Mouse (Mus musculus) heart, adult 2 months (tissue): ENCODE results near the gene Lrfn5. TPM values are rescaled to one million over a fixed set of nuclear protein-coding genes. Genes with fewer than 3 reads are reported as not detected.
A peak's percentile ranks its signal among the peaks of the same experiment; 100 is the strongest.

ENCODE experiments used
- DNase-seq, 2 experiments: peaks; one replicate each; pipeline ENCODE4 v3.0.0; 2021
- H3K27ac ChIP-seq: fragments of 200-600 bp; 2 replicates; pipeline ENCODE4 v1.8.1; 2022
- H3K27me3 ChIP-seq: fragments of 200-500 bp; 2 replicates; pipeline ENCODE4 v1.6.1; 2012; ENCODE audit warnings: mild to moderate bottlenecking, low read length, inconsistent platforms, mixed read lengths; ENCODE audit not compliant: control insufficient read depth, insufficient read depth
- H3K36me3 ChIP-seq: fragments of 200-500 bp; 2 replicates; pipeline ENCODE4 v1.6.1; 2012; ENCODE audit warnings: low read length, inconsistent platforms; ENCODE audit not compliant: control insufficient read depth, insufficient read depth
- H3K4me1 ChIP-seq: fragments of 200-500 bp; 2 replicates; pipeline ENCODE4 v1.6.1; 2011; ENCODE audit warnings: low read length; ENCODE audit not compliant: control insufficient read depth, insufficient read depth
- H3K4me3 ChIP-seq: fragments of 200-600 bp; 2 replicates; pipeline ENCODE4 v1.8.1; 2022
- H3K79me2 ChIP-seq: fragments of 200-500 bp; replicated peaks from 2 replicates; pipeline ENCODE4 v1.6.1; 2012; ENCODE audit warnings: mild to moderate bottlenecking, inconsistent platforms, low read length, moderate library complexity, mixed read lengths; ENCODE audit not compliant: control insufficient read depth, insufficient read depth
- H3K9ac ChIP-seq: fragments of 200-500 bp; 2 replicates; pipeline ENCODE4 v1.6.1; 2012; ENCODE audit warnings: low read depth, mild to moderate bottlenecking, control low read depth, inconsistent platforms, low read length, mixed read lengths
- CTCF ChIP-seq: fragments of 200-600 bp; IDR thresholded peaks from 2 replicates; pipeline ENCODE4 v1.8.1; 2022; ENCODE audit warnings: antibody characterized with exemption, mild to moderate bottlenecking, moderate library complexity
- EP300 ChIP-seq: fragments of 200-500 bp; IDR thresholded peaks from 2 replicates; pipeline ENCODE4 v1.6.1; 2011; ENCODE audit warnings: low read depth, low read length, control low read depth; ENCODE audit not compliant: insufficient read depth
- POLR2A ChIP-seq: fragments of 200-500 bp; IDR thresholded peaks from 2 replicates; pipeline ENCODE4 v1.6.1; 2011; ENCODE audit warnings: mild to moderate bottlenecking, low read depth, low read length, control low read depth; ENCODE audit not compliant: insufficient read depth
- WGBS: fragments of 180-500 bp; shearing (Covaris S2); methylation state at CpG from one replicate; pipeline ENCODE4 v1.1.7; 2018; 5-methylcytosine and 5-hydroxymethylcytosine counted together
- intact Hi-C: fragments of 180-260 bp; cut with DNase I; formaldehyde crosslinking; loops from one replicate; pipeline ENCODE4 v1.15.1; 2025
- long read RNA-seq: library from polyadenylated mRNA; stranded (forward); transcript quantifications from one replicate; pipeline ENCODE4 v2.0.0, GENCODE M21; 2021
- polyA plus RNA-seq: library from polyadenylated mRNA; depleted of rRNA; stranded (reverse); fragments of >200 nt; gene quantifications from 2 replicates; pipeline ENCODE4 v1.2.3, GENCODE M21; 2012; rRNA removed
- total RNA-seq, 2 experiments: library from RNA; stranded (reverse); gene quantifications; 2 replicates each; pipeline ENCODE4 v1.2.3; 2021

Lrfn5 gene
- total RNA-seq (not detected), polyA plus RNA-seq (not detected in 2 replicates)
- long read RNA-seq: 0 reads

DNA sequence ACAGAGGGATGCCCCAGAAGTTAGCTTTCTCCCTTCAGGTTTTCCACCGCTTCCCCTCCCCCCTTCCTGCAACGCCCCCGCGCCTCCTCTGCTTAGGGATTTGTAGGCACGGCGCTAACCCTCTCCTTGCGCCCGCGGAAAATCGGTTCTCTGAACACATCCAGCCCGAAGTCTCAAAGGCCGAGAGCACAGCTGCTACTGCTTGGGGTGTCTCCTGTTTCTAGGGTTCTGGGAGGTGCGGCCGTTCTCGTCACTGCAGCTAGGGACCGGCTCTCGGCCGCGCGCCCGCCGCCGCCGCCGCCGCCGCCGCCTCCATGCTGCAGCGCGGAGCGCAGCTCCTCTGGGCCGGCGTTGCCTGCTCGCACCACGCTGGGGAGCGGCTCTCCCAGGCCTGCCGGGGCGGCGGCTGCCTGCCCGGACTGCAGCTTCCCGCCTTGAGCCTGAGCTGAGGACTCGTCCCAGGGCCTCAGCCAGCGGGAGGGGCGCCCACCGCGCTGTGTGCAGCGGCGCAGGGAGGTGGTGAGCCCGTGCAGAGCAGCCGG is at the start of gene Lrfn5:
Gene Lrfn5, plus strand, starts transcription at position 322 of the 542 bp plus-strand sequence.
- TF ChIP-seq EP300 (no peak), POLR2A (no peak), CTCF (no peak)
- peaks cover 7% of the 10 kb centered on the region for H3K27me3 ChIP-seq
- DNase-seq: peak; percentile 7 to 22
- H3K4me3 ChIP-seq: peak within 1 kb of the TSS; percentile 19
- no peak within 1 kb of the TSS for H3K9ac ChIP-seq
- WGBS: under 1% methylated on average over 44 of the region's 50 CpGs
- intact Hi-C loops: no loop called here
- no peaks in the 10 kb centered on the region for H3K4me1 ChIP-seq
- H3K27ac ChIP-seq: no peak within 1 kb of the TSS
- H3K36me3 ChIP-seq: no peaks in the 10 kb centered on the region
- no peaks in the 10 kb centered on the region for H3K79me2 ChIP-seq

DNA sequence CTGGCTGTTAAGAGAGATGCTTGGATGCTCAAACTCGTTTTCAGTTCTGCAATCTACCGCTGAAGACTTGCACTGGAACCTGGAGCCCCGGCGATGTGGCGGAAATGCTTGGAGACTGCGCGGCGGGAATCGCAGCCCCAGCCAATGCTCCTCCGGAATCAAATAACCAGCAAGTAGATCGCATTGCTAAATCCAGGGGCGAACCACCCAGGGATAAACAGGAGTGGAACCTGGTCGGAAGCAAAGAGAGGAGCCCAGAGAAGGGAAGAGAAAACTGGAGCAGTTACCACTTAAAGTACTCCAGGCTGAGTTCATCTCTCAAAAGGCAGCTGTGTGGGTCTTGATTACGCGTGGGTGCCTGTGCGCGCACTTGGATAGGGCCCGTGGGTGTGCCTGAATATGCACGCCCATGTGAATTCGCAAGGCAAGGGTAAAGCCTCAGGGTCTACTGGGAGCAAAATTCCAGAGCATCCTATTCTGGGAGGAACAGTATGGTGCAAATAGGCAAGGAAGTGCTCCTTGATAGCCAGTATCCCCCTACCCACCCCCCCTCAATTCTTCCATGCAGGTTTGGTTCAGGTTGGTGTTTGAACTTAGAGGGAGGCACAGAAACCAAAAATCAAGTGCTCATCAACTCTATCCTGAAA is 1.3 kb upstream of the Lrfn5 start:
- intact Hi-C loops: no loop called here
- WGBS: 6% methylated on average over 20 of the region's 20 CpGs
- DNase-seq: no peak
- Histone ChIP-seq H3K36me3 (no peaks in the 10 kb centered on the region), H3K27ac (no peak overlapping the region), H3K4me3 (no peak overlapping the region), H3K79me2 (no peaks in the 10 kb centered on the region), H3K9ac (no peak overlapping the region), H3K27me3 (peaks cover 7% of the 10 kb centered on the region), H3K4me1 (no peaks in the 10 kb centered on the region)
- TF ChIP-seq CTCF (no peak), POLR2A (no peak), EP300 (no peak)

DNA sequence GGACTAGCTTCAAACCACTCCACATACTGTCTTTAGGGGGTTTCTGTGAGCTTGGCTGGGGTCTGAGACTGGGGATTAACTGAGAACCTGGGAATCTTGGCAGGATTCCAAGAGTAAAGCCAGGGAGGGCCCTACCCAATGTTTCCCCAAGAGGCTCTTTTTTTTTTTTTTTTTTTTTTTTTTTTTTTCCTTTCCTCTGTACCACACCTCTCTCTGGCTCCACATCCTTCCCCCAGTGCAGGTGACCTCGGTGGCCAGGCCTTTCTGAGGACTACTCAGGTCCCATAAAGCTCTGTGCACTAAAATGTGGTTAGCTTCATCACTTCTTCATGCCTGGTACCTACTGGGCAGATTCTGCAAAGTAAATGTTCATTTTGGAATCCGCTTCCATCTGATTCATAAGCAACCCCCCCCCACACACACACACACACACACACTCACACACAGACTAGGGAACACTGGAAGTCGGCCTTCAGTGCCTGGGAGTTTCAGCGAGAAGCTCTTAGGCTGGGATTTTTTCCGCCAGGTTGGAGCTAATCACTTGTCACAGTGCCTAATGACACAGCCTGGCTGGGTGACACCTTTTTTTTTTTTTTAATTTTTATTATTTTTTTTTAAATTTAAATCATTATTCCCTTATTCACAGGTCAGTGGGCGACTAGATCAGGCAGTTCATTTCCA is 662 bp upstream of the Lrfn5 start:
- no peak for TF ChIP-seq POLR2A
- no peak for TF ChIP-seq EP300
- no peak for TF ChIP-seq CTCF
- no peak overlapping the region for H3K4me3 ChIP-seq
- H3K27me3 ChIP-seq: peaks cover 7% of the 10 kb centered on the region
- H3K79me2 ChIP-seq: no peaks in the 10 kb centered on the region
- intact Hi-C loops: no loop called here
- no peaks in the 10 kb centered on the region for H3K36me3 ChIP-seq
- no peak for DNase-seq
- no peaks in the 10 kb centered on the region for H3K4me1 ChIP-seq
- WGBS: 3% methylated on average over 6 of the region's 6 CpGs
- no peak overlapping the region for H3K27ac ChIP-seq
- no peak overlapping the region for H3K9ac ChIP-seq

DNA sequence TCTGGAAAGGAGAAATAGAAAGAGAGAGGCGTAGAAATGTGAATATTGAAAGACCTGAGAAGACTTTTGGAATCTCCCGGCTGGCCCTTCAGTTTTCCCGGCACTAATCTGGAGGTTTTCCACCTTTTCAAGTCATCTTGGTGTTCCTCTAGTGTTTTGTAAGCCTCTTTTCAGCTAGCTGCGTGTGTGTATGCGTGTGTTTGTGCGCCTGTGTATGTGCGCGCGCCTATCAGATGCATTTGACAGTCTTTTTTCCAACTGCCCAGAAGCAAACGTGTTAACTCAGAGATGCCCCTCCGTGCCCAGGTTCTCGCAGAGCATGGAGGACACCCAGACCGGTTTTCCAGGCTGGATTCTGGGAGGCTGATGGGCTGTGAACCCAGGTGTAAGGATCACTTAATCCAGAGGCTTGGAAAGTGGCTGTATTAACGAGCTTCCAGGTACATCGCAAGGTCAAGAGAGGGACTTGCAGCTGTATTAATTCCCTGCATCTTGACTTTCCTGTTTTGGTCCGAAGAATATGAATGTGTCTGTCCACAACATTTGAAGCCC is 757 bp downstream of the Lrfn5 start:
- WGBS: 3% methylated on average over 16 of the region's 16 CpGs
- Histone ChIP-seq H3K27ac (no peak overlapping the region), H3K79me2 (no peaks in the 10 kb centered on the region), H3K36me3 (no peaks in the 10 kb centered on the region), H3K4me3 (no peak overlapping the region), H3K27me3 (peaks cover 7% of the 10 kb centered on the region), H3K9ac (no peak overlapping the region), H3K4me1 (no peaks in the 10 kb centered on the region)
- TF ChIP-seq POLR2A (no peak), CTCF (no peak), EP300 (no peak)
- DNase-seq: no peak
- intact Hi-C loops: no loop called here

DNA sequence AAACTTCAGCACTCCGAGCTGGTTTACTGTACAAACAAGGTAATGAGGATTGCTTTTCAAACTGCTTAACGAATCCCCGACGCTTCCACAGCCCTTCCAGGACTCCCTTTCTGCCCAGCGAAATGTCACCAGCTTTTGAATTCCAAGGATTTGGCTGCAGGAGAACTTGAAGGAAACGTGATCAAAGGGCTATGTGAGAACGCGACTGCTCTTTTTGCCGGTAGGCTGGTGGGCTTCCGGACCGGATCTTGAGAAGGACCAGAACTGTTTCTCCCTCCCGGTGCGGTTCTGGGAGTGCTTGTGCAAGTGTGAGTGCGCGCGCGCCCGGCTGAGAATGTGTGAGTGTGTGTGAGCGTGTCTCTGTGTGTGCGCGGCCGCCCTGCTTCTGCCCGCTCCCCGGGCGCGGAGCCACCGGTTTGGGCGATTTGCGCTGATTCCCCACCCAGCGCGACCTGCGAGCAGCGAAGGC is 1.3 kb downstream of the Lrfn5 start:
- H3K27me3 ChIP-seq: peaks cover 7% of the 10 kb centered on the region
- intact Hi-C loops: no loop called here

DNA sequence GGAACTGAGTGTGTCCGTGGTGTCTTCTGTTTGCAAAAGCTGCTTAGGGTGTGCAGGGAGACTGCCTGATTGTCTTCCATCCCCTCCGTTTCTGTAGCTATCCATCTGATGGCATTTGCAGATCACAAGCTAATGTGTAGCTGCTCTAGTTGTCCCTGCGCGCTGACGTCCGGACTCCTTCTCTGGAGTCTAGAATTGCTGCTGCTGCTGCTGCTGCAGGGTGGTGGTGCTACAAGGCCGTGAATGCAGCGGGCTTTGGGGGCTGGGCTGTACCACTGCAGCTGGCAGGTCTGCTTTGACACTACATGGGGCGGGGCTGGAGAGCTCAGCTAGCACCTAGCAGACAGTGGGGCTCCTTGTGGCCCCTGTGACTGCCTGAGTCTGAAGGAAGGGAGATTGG is 3.2 kb downstream of the Lrfn5 start:
- no peak for TF ChIP-seq EP300
- no peak for TF ChIP-seq CTCF
- TF ChIP-seq POLR2A: no peak
- Histone ChIP-seq H3K36me3 (no peaks in the 10 kb centered on the region), H3K27ac (no peak overlapping the region), H3K4me3 (no peak overlapping the region), H3K79me2 (no peaks in the 10 kb centered on the region), H3K4me1 (no peaks in the 10 kb centered on the region), H3K27me3 (peaks cover 7% of the 10 kb centered on the region), H3K9ac (no peak overlapping the region)
- intact Hi-C loops: no loop called here
- no peak for DNase-seq
- 8% methylated on average over 9 of the region's 9 CpGs for WGBS

More for the DNA sequence above, 1.3 kb downstream of the Lrfn5 start:
- no peak for TF ChIP-seq CTCF
- no peak for TF ChIP-seq EP300
- no peak for TF ChIP-seq POLR2A
- Histone ChIP-seq H3K9ac (no peak overlapping the region), H3K4me1 (no peaks in the 10 kb centered on the region), H3K27ac (no peak overlapping the region), H3K36me3 (no peaks in the 10 kb centered on the region), H3K4me3 (no peak overlapping the region), H3K79me2 (no peaks in the 10 kb centered on the region)
- under 1% methylated on average over 33 of the region's 33 CpGs for WGBS
- no peak for DNase-seq
